Mouse (Mus musculus) spleen, adult 18-20 months (tissue): ENCODE measurements at regions not wholly inside any gene's neighbourhood (a gene's known extent, or its start where the extent isn't known, plus 50 kb on each side); places are given as distances from the start of the nearest gene placed in this dataset.

Experiments
- DNase-seq, 2 experiments: peaks; one replicate each; pipeline ENCODE4 v3.0.0; 2022; ENCODE audit warnings: mixed read lengths in 2 of 2

DNA sequence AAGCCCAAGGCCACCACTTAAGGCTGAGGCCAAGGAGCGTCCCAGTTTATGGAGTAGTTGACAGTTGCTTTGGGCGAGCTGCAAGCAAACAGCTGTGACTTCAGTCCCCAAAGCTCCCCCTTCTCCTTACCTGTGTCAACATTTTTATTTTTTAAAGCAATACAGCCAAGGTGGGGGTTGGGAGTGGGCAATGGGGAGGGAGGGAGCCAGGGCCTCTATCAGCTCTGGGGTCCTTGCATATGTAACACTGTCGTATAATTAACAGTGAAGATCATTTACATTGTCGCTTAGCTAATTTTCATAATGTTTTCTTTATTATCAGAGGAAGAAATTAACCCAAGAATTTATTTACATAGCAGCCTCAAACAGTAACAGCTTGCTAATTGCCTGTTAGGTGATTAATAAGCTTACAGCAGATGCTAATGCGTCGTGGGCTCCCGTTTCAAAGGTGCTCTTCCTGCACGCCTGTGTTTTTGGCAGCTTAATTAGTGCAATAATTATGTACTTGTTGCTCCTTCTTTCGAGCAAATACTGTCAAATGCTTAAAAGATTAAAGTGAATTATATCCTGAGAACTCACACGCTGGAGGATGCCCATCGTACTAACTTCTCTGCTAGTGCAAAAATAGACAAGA lies 227.4 kb upstream of the Tle3 start:
- DNase-seq: no peak

GRCm38 (mm10) chr9:61145738-61146137 lies 226.4 kb upstream of the Tle3 start:
- no peak for DNase-seq

DNA sequence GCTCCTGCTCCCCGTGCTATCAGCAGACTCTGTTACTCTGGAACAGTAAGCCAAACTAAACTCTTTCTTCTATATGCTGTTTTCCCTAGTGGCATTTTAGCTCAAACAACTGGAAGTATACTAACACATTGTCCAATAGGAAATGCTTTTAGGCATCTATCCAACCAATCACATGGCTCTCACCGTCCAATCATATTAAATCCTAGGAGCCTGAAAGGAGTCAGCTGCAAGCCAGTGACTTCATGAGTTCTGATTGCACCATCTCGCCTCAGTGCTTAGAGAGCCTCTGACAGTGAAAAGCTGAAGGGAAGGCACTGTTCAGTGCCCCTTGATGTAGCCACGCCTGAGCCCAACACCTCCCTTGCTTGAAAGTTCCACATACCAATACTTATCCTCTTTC lies 221.0 kb upstream of the Tle3 start:
- DNase-seq: no peak

DNA sequence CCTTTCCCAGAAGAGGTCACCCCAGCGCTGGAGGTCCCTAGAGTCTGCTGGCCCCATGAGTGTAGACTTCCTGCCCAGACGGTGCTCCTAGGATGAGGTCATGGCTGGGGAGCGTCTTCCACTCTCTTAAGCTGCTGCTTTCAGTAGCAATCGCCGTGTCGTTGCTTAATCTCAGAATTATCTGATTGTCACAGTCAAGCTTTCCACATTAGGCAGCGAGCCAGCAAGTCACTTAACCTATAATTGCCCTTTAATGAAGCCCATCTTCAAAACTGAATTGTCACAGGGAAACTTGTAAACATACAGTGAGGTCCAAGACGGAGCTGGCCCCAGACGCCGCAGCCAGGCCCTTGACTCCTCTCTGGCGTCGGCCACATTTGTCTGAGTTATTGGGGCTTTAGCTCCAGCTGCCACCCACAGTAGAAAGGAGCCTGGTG lies 220.2 kb upstream of the Tle3 start:
- no peak for DNase-seq

DNA sequence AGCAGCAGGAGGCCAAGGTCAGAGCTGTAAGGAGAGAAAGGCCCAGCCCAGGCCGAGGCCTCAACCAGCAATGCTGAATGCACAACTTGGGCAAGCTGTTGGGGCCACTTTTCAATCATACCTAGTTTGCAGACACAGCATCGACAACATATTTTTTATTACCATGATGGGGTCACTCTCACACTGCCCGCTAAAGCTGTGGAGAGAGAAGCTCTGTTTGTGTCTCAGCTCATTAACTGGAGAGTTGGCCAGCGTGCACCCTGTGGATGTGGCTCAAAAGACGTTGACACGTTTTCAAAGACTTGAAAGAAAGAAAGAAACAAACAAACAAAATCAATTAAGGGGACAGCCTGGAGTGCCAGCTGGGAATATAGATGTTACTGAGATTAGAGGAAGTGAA lies 217.4 kb upstream of the Tle3 start:
- no peak for DNase-seq

DNA sequence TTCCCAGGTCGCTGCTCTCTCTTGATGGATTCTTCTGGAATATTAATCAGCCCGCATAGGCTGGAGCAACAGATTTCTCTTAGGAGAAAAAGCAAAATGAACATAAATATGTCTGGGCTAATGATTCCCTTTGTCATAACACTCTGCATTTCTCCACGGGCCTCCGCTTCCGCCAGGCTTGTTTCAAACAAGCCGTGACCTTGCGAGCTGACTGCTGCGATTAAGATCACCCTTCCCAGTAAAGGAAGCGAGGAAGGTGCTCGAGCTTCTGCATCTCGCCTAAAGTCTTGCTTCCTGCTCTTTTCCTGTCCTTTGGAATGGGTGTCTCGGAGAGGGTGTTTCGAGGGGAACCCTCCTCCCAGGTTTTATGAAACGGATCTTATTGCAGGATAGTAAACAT lies 216.3 kb upstream of the Tle3 start:
- no peak for DNase-seq

DNA sequence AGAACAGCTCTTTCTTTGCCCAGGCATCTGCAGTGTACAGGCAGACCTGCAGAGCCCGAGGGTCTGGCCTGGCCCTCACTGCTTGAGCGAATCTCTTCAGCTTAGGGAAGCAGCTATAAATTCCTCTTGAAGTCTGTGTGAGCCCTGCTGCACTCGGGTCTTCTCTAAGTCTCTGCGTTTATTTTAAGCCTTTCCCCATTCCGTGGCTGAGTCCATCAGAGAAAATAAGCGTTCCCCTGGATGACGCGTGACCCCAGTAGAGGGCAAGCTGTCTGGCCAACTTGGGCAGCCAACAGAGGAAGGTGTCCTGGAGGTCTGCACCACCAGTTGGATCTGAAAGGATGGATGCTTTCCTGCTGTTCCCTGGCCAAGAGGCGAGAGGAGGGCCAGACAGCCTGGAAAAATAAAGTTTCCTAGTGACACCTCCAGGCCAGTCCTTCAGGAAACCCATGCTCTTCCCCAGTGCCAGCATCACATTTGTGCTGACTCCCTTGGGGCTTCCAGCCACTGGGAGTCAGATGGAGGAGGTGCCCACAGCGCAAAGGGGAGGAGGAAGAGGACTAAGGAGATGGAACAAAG lies 213.9 kb upstream of the Tle3 start:
- no peak for DNase-seq

DNA sequence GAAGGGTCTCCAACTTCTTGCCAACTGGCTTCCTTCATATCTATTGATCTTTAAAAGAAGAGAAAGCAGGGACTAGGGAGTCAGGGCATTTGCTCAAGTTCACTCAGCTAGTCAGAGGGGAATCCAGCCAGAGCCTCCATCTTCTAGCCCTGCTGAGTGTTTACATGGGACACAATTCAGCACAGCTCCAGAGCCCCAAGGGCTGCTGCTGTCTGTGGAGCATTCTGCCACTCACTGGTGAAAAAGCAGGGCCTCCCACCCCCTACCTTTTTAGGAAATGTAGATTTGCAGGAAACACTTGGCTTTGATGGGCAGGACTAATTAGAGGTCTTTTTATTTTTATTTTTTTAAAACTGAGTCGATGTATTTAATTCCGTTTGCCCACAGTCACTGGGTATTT lies 213.0 kb upstream of the Tle3 start:
- DNase-seq: no peak

DNA sequence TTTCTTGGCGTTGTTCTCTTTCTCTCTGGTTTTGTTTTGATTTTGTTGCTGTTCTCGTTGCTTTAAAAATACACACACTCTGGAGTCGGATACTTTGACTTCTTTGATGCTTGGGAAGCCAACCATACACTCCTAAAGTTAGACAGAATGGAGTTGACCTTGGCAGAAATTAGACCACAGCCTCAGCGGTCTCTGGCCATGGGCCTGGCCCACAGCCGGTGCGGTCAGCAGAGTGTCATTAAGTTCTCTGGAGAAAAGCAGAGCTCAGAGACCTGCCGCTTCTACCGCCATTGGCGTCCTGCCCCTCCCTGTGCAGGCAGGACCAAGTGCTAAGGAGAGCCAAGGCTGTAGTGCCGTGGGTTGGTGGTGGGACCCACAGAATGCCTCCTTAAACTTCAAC lies 212.6 kb upstream of the Tle3 start:
- no peak for DNase-seq

DNA sequence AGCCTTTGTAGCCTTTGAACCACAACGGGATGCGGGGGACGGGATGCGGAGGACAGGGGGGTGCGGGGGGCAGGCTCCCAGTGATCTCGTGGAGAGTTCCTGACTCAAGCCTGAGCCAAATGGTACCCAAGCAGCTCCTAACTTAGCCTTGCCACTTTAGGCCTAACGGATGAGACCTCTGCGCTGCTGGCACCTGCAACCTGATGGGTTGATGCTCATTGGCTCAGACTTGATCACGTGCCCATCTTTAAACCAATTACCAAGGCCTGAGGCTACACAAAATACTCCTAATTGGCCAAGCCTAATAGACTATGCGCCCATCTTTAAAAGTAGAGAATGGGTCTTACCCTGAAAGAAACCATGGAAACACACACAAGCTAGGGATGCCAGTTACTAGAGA lies 209.3 kb upstream of the Tle3 start:
- DNase-seq: no peak

DNA sequence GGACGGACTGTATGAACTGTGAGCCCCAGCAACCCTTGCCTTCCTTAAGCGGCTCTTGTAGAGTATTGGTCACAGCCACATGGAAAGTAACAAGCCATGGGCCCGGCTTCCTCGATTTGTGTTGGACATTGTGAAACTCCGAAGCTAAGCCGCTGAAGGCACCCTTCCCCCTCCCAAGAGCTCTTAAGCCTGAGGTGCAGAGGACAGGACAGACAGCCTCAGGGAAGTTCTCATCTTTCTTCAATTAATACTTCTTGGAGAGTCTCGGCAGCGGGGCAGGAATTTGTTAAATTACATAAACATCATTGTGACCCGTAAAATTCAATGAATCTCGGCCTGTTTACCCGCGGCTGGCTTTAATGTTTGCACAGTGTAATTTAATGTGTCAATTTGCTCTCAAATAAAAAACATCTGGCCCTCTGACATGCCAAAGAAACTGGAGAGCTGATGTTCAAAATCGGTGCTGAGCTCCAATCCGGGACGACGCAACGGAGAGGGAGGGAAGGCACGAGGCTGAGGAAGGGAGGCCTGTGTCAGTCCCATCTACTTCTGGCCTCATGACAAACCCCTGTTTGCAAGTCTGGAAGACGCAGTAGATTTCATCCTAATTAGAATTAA lies 208.4 kb upstream of the Tle3 start:
- no peak for DNase-seq

GRCm38 (mm10) chr9:61164501-61165251 lies 207.5 kb upstream of the Tle3 start:
- no peak for DNase-seq

- DNase-seq: no peak
Observed at GRCm38 (mm10) chr9:61166115-61166514, 206.1 kb upstream of the Tle3 start.

GRCm38 (mm10) chr9:61167097-61167842 lies 204.9 kb upstream of the Tle3 start:
- DNase-seq: no peak

GRCm38 (mm10) chr9:61168931-61169330 lies 203.2 kb upstream of the Tle3 start:
- DNase-seq: peak; percentile 46 to 47

- no peak for DNase-seq
Observed at GRCm38 (mm10) chr9:61169506-61170090, 202.6 kb upstream of the Tle3 start.

DNA sequence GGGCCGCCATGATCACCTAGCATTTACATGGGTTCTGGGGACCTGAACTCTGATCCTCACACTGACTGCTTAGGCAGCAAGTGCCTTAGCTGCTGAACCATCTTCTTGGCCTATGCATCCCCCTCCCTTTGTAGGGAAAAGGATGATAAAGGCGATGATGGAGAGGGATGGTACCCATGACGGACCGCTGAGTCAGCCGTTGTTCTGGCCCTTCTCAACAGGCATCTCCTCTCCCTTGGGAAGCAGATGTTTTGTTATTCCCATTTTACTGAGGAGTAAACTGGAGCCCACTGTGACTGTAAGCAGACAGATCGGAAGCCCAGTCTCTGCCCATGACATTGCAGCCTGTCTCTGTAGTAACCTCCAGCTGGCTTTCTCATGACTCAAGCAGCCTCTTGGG lies 201.2 kb upstream of the Tle3 start:
- no peak for DNase-seq

GRCm38 (mm10) chr9:61172421-61172820 lies 199.7 kb upstream of the Tle3 start:
- DNase-seq: no peak

DNA sequence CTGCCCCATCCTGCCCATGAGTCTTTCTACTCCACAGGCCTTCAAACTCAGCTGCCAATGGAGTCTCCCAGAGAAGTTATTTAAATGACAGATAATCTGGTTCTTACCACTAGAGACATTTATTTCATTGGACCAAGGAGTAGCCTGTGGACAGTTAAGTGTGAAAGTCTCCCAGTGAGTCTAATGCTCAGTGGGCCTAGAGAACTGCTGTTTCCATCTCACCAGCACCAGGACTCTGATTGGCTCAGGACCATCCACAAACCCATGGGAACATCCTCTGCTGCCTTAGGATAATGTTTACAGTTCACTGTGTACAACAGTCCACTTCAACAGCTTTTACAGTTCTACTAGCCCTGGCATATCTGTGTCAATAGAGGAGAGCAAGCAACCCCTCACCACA lies 198.6 kb upstream of the Tle3 start:
- DNase-seq: no peak

GRCm38 (mm10) chr9:61175381-61175780 lies 196.8 kb upstream of the Tle3 start:
- DNase-seq: no peak

GRCm38 (mm10) chr9:61176856-61177255 lies 195.3 kb upstream of the Tle3 start:
- no peak for DNase-seq

DNA sequence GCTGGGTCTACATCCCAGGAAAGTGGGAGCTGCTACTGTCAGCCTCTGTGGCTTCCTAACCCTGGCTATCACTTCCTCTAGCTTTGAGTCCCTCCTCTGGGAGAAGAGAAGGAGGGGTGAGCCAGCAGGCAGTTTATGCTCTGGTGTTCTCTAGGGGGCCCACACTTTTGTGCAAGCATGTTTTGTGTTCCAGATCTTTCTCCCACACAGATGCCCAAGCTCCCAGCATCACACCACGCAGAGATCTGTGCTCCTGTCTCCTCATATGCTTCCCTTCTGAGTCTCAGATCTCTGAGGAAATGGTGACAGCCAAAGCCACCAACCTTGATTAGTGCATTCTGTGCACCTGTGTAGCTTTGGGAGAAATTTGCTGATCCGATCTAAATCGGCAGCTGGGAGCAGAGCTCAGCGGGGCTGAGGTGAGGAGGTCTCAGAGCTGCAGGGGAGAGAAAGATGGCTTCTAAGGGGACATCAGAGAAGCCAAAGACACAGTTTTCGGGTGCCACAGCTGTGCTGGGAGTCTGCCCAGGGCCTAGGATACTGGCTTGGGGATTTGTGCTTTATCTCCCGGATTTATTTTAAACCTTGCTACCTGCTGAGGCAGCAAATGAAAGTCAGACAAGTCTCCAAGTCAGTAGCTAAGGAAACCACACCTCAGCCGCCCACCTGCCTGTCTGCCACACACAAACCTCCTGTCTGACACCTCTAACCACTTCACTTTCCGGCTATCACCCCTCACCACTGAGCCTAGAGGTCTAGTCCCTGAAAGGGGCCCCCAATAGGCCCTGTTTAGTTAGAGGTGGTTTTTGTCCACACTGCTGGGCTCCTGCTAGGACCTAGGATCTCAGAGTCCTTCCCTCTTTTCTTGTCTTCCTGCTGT lies 185.4 kb upstream of the Tle3 start:
- DNase-seq: no peak
